Mouse (Mus musculus) adrenal gland, adult 8-10 months (tissue): ENCODE results near the gene Sec61g. TPM values are rescaled to one million over a fixed set of nuclear protein-coding genes. Genes with fewer than 3 reads are reported as not detected.

Experiments
- total RNA-seq, 4 experiments: library from RNA; stranded (reverse); gene quantifications; 2 replicates each; pipeline ENCODE4 v1.2.4; 2022

Sec61g gene
- total RNA-seq, 4 experiments from 2014 or later: 12.0 to 21.2 (median 16.3) TPM

Other genes starting within 250 kb of the Sec61g start
- gene Egfr, start 243.7 kb upstream of the Sec61g start, total RNA-seq: 10 to 100 TPM in 1 of 4 experiments, 1 to 10 TPM in 3; 7.5 to 11.6 (median 9.4) TPM